Mouse (Mus musculus) kidney, adult 2 months (tissue): ENCODE measurements at regions not wholly inside any gene's neighbourhood (a gene's known extent, or its start where the extent isn't known, plus 50 kb on each side); places are given as distances from the start of the nearest gene placed in this dataset.

ENCODE experiments used
- DNase-seq: peaks from one replicate; pipeline ENCODE4 v3.0.0; 2021
- H3K27ac ChIP-seq: fragments of 200-500 bp; 2 replicates; pipeline ENCODE4 v1.5.1; 2012; ENCODE audit warnings: low read depth, low read length, control low read depth, inconsistent platforms; ENCODE audit not compliant: insufficient read depth
- H3K27me3 ChIP-seq: fragments of 200-500 bp; replicated peaks from 2 replicates; pipeline ENCODE4 v1.6.1; 2012; ENCODE audit warnings: mild to moderate bottlenecking, moderate library complexity, low read length, inconsistent platforms; ENCODE audit not compliant: control insufficient read depth, insufficient read depth
- H3K36me3 ChIP-seq: fragments of 200-500 bp; 2 replicates; pipeline ENCODE4 v1.6.1; 2012; ENCODE audit warnings: mild to moderate bottlenecking, moderate library complexity, low read length, inconsistent platforms; ENCODE audit not compliant: control insufficient read depth, insufficient read depth
- H3K4me1 ChIP-seq: fragments of 200-500 bp; 2 replicates; pipeline ENCODE4 v1.6.1; 2011; ENCODE audit warnings: low read length; ENCODE audit not compliant: control insufficient read depth, insufficient read depth
- H3K4me3 ChIP-seq: fragments of 200-500 bp; 2 replicates; pipeline ENCODE4 v1.5.1; 2011; ENCODE audit warnings: mild to moderate bottlenecking, low read depth, low read length, control low read depth; ENCODE audit not compliant: insufficient read depth
- CTCF ChIP-seq: fragments of 200-500 bp; conservative IDR thresholded peaks from 2 replicates; pipeline ENCODE4 v1.5.1; 2011; ENCODE audit warnings: low read depth, mild to moderate bottlenecking, control low read depth, low read length, moderate library complexity, mixed read lengths; ENCODE audit not compliant: insufficient read depth, insufficient read length
- POLR2A ChIP-seq: fragments of 200-500 bp; IDR thresholded peaks from one replicate; pipeline ENCODE4 v1.6.1; 2011; ENCODE audit warnings: low read depth, low read length, control low read depth
- WGBS: fragments of 180-500 bp; shearing (Covaris S2); methylation state at CpG from one replicate; pipeline ENCODE4 v1.1.7; 2018; 5-methylcytosine and 5-hydroxymethylcytosine counted together

DNA sequence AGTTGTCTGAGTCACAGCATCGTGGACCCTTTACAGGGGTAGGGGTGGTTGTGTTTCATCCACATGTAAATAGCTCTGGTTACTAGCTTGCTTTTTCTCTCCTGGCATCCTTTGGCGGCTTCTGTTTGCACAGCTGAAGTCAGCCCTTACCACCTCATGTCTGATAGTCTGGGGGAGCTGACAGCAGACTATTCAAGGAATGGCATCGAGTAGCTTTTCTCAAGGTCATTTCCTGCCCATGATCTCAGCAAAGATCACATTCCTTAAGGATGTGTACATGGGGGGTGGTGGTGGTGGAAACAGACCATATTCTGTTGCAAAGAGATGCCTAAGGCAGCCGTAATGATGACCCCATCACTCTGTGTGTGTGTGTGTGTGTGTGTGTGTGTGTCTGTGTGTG, 99.9 kb downstream of the Tmem170b start:
- Histone ChIP-seq H3K27ac (peak overlapping the region; percentile 59; the same call in 1 of the 2 replicates), H3K36me3 (no peaks in the 10 kb centered on the region), H3K4me3 (no peak overlapping the region), H3K4me1 (no peaks in the 10 kb centered on the region), H3K27me3 (no peaks in the 10 kb centered on the region)
- TF ChIP-seq CTCF (no peak), POLR2A (no peak)
- no peak for DNase-seq
- WGBS, result 49% methylated on average over 4 of the region's 4 CpGs

DNA sequence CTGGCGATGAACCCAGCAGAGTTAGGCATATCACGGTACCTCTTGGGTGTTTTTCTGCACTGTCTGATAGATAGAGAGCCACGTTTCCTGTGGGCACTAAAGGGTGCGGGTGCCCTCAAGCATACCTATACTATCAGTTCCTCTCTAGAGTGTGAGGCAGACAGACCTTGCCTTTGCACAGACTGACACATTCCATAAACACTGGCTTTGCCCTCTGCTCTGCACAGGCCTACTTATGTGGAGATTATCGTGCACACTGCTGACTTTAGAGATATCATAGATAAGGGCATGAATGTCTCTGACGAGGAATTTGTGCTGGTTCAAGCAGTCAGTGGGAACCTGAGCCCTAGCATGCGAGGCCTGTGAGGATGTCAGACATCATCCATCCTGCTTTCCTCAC, 102.1 kb downstream of the Tmem170b start:
- Histone ChIP-seq H3K4me1 (no peaks in the 10 kb centered on the region), H3K27me3 (no peaks in the 10 kb centered on the region), H3K36me3 (no peaks in the 10 kb centered on the region), H3K27ac (no peak overlapping the region), H3K4me3 (no peak overlapping the region)
- TF ChIP-seq CTCF (no peak), POLR2A (no peak)
- no peak for DNase-seq
- WGBS, result 83% methylated on average over 7 of the region's 7 CpGs

GRCm38 (mm10) chr13:41709071-41709470, 103.4 kb downstream of the Tmem170b start:
- WGBS, result 62% methylated on average over 7 of the region's 7 CpGs
- Histone ChIP-seq H3K27me3 (no peaks in the 10 kb centered on the region), H3K36me3 (no peaks in the 10 kb centered on the region), H3K27ac (no peak overlapping the region), H3K4me3 (no peak overlapping the region), H3K4me1 (no peaks in the 10 kb centered on the region)
- TF ChIP-seq POLR2A (no peak), CTCF (no peak)
- DNase-seq, result no peak

- WGBS, result 36% methylated on average over 24 of the region's 24 CpGs
- H3K4me3 ChIP-seq, result no peak overlapping the region
- peak; percentile 89 for DNase-seq
- no peaks in the 10 kb centered on the region for H3K4me1 ChIP-seq
- H3K27ac ChIP-seq, result no peak overlapping the region
- H3K36me3 ChIP-seq, result no peaks in the 10 kb centered on the region
- H3K27me3 ChIP-seq, result no peaks in the 10 kb centered on the region
- no peak for TF ChIP-seq POLR2A
- TF ChIP-seq CTCF, result peak; percentile 84
These were observed 103.9 kb downstream of the Tmem170b start for GRCm38 (mm10) chr13:41709475-41710227.

DNA sequence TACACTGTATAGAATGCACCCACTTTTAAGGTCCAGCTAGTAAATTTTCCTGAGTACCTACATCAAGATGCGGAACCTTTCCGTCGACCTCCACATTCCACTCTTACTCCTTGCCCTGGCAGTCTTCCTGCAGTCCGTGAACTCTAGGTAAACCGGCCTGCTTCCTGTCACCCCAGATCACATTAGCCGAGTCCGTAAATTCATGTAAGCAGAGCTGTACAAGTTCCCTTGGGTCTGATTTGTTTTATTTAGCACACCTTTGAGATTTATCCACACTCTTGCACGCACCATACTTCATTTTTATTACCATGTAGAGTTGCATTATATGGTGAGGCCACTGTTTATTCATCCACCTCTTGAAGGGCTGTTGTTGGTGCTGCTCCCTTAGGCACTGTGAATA, 106.9 kb downstream of the Tmem170b start:
- no peak for DNase-seq
- H3K36me3 ChIP-seq, result no peaks in the 10 kb centered on the region
- H3K27me3 ChIP-seq, result no peaks in the 10 kb centered on the region
- H3K27ac ChIP-seq, result no peak overlapping the region
- WGBS, result 56% methylated on average over 8 of the region's 8 CpGs
- no peaks in the 10 kb centered on the region for H3K4me1 ChIP-seq
- no peak overlapping the region for H3K4me3 ChIP-seq
- TF ChIP-seq CTCF, result no peak
- no peak for TF ChIP-seq POLR2A
